Mouse (Mus musculus): ENCODE results near the gene Fli1.

Gene Fli1

DNA sequence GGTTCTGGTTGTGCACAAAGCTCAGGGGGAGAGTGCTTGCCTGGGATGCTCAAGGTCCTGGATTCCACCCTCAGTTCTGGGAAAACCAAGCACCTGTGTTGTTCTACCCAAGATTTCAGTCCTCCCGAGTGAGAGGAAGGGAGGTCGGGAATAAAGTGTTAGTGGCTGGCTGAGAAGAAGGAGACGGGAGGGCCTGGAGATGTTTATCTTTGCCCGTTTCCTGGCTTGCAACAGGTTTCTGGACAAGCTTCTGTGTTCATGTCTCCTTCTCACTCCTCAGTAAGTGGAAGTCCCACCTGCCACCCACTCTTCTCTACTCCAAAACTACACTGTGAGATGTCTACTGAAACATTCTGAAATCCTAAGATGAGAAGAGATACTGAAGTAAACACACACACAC, 39.2 kb downstream of the Fli1 start:
- no peak for DNase-seq (ENCODE audit: low spot score in 2 of 2)

DNA sequence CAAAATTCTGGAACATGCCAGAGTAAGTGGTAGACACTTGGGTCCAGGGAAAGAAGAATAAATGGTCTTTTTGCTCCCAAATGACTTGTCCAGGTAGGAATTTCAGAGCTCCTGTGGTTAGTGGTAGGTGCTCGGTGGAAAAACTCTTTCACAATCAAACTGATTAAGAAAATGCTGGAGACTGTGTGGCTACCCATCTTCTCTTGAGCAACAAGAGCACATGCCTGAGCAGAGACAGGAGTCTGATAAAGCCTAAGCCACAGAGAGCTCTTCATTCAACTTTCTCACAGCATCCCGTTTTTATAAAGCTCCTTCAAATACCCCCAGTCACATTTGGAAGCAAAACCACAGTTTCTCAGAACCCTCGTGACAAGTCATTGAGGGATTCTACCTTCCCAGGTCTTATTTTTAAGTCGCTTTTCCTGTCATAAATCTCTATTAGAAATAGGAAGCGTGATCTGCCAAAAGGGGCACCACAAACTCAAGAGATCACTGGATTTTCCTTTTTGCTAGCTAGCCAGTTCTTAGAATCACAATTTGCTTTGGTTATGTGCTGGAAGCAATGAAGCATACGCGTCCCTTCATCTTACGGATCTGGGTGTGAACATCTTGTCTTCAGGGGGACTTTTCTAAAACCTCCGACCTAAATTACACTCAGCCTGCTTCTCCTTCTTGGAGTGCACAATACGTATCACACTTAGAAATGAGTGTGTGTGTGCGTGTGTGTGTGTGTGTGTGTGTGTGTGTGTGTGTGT, 40.2 kb downstream of the Fli1 start:
- DNase-seq (ENCODE audit: low spot score in 2 of 2) = no peak

GRCm38 (mm10) chr9:32500886-32501285, 41.8 kb downstream of the Fli1 start:
- peak in 1 of 2 experiments; percentile 54 for DNase-seq (ENCODE audit: low spot score in 2 of 2)

DNA sequence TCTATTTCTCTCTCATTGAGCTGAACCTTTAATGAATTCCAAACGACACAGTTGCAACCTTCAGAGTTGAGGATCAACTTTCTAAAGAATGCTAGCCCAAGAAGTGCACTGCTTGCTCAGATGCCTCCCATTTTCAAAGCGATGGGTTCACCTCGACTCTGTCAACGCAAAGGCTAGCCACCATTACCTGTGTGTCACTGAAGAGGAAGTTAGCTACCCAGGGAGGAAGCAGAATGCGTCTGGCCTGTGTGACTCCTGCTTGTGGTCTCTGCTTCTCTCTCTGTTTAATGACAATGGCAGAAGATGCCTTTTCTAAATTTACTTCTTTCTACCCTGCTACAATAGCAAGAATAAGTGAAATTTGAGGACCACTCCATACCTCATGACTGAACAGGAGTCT, 42.6 kb downstream of the Fli1 start:
- no peak for DNase-seq (ENCODE audit: low spot score in 2 of 2)

DNA sequence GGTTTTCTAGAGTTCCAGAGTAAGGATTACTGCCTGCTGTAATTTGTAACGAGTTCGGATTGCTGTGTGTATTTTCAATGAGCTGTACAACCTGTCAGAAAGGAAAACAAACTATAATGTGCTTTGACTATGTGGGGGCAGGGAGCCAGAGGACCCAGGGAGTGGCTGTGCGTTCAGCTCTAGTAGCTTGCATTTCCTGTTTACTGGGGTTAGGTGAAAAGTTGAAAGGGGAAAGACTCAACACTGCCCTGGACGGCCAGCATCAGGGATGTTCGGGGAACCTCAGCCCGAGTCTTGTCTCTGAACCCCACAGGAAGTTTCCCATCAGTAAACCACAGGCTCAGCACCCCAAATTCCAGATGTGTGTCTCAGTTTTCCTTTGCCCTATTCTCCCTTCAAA, 43.2 kb downstream of the Fli1 start:
- DNase-seq (ENCODE audit: low spot score in 2 of 2) = peak in 1 of 2 experiments; percentile 68

DNA sequence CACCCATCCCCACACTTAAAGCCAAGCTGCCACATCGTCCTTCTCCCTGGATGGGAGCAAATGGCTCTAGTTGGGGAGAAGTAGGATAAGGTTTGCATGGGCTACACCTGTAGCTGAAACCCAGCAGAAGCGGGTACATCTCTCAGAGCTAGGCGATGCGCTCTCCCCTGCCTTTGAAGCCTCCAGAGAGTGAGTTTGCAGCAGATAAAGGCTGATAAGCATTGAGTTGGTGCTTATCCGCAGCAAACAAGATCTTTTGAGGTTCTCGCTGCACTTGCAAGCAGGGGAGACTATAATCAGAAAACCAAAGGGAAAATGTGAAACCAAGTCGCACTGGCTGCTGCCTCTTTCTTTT, 47.0 kb downstream of the Fli1 start:
- no peak for DNase-seq (ENCODE audit: low spot score in 2 of 2)

DNA sequence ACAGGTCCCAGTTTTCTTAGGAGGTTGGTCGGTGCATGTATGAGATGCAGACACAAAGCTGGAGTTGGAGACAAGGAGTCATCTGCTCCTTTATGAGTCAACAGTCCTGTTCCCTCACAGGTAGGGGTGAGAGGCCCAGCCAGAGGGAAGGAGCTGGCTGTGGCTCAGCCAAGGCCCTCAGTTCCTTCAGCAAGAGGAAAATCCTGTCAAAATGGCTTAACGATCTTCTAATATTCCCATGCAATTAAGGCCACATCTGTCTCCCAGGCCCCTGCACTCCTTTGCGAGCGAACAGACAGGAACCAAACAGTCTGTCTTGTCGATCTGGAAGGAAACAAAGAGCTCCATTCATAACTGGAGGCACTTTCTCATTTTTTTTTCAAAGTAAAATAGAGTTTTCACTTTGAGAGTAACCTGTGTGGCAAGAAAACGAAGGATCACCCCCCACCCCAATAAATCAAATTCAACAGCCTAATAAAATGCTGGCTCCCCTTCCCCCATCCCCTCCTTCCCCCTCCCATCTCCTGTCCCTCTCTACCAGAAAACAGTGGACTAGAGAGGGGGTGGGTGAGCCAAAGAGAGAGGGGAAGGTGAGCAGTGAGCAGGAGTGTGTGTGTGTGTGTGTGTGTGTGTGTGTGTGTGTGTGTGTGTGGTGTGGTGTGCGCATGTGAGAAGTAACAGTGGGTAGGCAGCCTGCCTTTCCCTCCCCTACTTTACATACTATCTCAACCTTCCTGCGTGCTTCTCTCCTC, 47.6 kb downstream of the Fli1 start:
- no peak for DNase-seq (ENCODE audit: low spot score in 2 of 2)

GRCm38 (mm10) chr9:32493588-32494423, 48.9 kb downstream of the Fli1 start:
- no peak for DNase-seq (ENCODE audit: low spot score in 2 of 2)

DNA sequence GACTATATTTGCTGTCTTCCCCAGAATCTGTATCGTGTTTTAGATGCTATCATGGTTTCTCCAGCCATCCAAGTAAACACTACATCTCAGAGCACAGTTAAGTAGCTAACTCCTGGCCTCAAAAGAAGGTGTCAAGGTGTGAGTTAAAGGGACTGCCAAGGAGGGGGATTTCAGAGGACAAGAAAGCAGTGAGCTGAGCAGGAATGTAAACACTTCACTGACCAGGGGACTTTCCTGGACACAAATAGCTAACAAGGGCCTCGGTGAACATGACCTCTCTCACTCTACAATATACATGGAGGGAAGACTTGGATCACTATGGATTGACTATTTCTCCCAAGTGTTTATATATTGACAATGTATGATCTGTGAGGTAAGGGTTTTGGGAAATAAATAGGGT, 49.9 kb downstream of the Fli1 start:
- DNase-seq (ENCODE audit: low spot score in 2 of 2) = no peak

DNA sequence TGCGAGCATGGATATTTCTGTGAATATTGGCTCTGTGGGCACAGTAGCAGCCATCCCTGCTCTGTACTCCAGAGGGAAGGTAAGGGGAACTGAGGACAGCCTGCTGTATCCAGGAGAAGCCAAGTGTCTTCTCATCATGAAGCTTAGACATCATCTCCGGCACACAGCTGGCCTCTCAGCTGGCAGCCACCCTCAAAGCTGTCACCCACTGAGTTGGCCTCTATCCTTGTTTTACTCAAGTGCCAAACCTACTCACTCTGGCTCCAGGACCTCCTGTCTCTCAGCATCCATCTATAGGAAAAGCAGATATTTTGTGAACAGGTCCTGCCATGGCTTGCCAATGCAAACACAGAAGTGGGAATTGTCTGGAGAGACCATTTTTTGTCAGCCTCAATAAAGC, 51.2 kb downstream of the Fli1 start:
- DNase-seq (ENCODE audit: low spot score in 2 of 2) = no peak

GRCm38 (mm10) chr9:32489794-32490358, 52.8 kb downstream of the Fli1 start:
- DNase-seq (ENCODE audit: low spot score in 2 of 2) = no peak

- no peak for DNase-seq (ENCODE audit: low spot score in 2 of 2)
Measured at GRCm38 (mm10) chr9:32489315-32489714, 53.3 kb downstream of the Fli1 start.

DNA sequence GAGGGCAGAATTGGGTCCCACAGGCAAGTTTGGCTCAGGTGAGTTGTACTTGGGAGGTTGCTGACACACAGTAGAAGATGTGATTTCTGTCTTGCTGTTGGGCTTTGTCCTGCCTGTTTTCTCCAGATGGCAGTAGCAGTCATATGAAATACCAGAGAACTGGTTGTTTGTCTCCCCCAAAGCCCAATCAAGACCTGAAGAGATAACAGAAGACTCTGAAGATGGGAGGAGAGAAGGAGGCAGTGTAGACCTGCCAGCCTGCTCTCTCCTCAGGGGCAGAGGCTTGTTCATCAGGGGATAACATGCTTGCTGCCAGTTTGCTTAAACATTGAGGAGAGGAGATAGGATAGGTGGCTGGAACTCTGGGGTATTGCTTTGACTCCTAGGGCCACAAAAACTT, 54.0 kb downstream of the Fli1 start:
- no peak for DNase-seq (ENCODE audit: low spot score in 2 of 2)

GRCm38 (mm10) chr9:32487823-32488222, 54.8 kb downstream of the Fli1 start:
- no peak for DNase-seq (ENCODE audit: low spot score in 2 of 2)

DNA sequence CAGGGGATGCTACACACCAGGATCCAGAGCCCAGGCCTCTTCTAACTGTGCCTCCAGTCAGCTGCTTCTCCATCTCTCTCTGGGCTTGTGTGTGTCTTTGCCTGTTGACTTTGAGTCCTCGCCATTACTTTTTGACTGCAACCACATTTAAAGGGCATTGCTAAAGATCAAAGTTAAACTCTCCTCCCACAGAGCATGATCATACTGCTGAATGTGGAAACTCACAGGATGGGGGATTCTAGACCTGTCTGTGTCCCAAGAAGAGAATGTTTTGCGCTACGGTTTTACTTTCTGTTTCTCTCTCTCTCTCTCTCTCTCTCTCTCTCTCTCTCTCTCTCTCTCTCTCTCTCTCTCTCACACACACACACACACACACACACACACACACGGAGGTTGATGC, 55.3 kb downstream of the Fli1 start:
- DNase-seq (ENCODE audit: low spot score in 2 of 2) = no peak

GRCm38 (mm10) chr9:32480418-32480817, 62.2 kb downstream of the Fli1 start:
- no peak for DNase-seq (ENCODE audit: low spot score in 2 of 2)

- no peak for DNase-seq (ENCODE audit: low spot score in 2 of 2)
Measured at GRCm38 (mm10) chr9:32478799-32479198, 63.9 kb downstream of the Fli1 start.

DNA sequence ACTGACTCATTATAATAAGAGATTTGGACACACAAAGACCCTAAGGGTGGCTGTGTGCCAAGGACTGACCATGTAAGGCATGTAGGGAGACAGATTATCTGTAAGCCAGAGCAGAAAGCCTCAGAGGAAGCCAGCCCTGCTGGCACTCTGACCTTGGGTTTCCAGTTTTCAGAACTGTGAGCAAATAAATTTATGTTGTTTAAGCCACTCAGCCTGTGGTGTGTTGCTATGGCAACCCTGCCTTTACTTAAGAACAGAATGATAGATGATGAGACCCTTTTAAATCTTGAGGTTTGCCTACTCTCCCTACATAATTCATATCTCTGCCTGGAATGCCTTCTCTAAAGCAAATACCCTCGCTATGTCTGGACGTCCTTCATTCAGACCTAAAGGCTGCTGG, 64.6 kb downstream of the Fli1 start:
- DNase-seq (ENCODE audit: low spot score in 2 of 2) = no peak

DNA sequence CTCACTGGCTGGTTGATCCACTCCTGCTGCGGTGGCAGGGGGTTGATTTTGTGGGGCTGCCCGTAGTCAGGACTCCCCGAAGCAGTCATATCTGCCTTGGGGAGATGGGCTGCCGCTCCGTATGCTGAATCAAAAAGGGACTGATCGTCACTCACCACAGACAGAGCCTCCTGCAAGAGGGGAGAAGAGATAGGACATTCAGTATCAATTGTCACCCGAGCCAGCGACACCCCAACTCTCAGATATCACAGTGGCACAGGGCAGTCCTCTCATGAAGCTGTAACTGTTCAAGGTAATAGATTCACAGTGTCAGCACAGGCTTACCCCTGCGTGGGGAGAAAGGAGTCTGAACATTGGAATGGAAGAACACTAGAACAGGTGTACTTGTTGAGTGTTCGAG, 66.1 kb downstream of the Fli1 start:
- no peak for DNase-seq (ENCODE audit: low spot score in 2 of 2)

GRCm38 (mm10) chr9:32474621-32475390, 67.9 kb downstream of the Fli1 start:
- DNase-seq (ENCODE audit: low spot score in 2 of 2) = no peak

DNA sequence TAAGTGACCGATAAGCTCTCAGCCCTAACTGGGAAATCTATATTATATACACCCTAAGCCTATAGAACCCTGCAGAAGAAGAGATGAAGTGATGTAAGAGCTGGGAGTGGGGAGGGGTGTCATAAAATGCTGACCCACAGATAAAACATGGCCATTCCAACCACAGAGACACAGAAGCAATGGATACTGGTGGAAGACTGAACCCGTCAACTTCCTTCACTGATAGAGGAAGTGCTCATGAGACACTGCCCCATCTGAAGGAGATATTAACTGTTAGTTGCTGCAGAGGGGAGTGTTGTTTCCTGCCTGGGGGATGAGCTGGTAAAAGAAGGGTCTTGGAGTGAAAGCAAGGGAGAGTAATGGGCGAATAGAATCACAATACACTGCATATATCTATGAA, 70.3 kb downstream of the Fli1 start:
- DNase-seq (ENCODE audit: low spot score in 2 of 2) = no peak

Measured in spleen, postnatal 10 days (tissue).